Mouse (Mus musculus) hindbrain, postnatal 0 days (tissue): ENCODE data around the gene Cldnd1. TPM values are rescaled to one million over a fixed set of nuclear protein-coding genes. Genes with fewer than 3 reads are reported as not detected.

Source experiments
- ATAC-seq: fragments of 200-750 bp; cut with Nextera tagmentation; 2 replicates; pipeline ENCODE4 v1.8.0; 2017; ENCODE audit warnings: mild to moderate bottlenecking, moderate TSS enrichment, moderate library complexity
- DNase-seq: peaks from one replicate; pipeline ENCODE4 v3.0.0-alpha.2; 2015; ENCODE audit warnings: low spot score
- H3K27ac ChIP-seq: fragments of 300-500 bp; sonication (generic); 2 replicates; pipeline ENCODE4 v1.5.1; 2014; ENCODE audit warnings: mild to moderate bottlenecking
- H3K27me3 ChIP-seq: fragments of 300-500 bp; sonication (generic); 2 replicates; pipeline ENCODE4 v1.6.1; 2014; ENCODE audit warnings: low read length, mixed read lengths; ENCODE audit not compliant: insufficient read depth
- H3K36me3 ChIP-seq: fragments of 300-500 bp; sonication (generic); 2 replicates; pipeline ENCODE4 v1.6.1; 2014; ENCODE audit warnings: low read length, mixed read lengths; ENCODE audit not compliant: insufficient read depth
- H3K4me1 ChIP-seq: fragments of 300-500 bp; sonication (generic); 2 replicates; pipeline ENCODE4 v1.6.1; 2014; ENCODE audit warnings: antibody characterized with exemption, low read length, mixed read lengths; ENCODE audit not compliant: insufficient read depth
- H3K4me2 ChIP-seq: fragments of 300-500 bp; sonication (generic); 2 replicates; pipeline ENCODE4 v1.6.1; 2014; ENCODE audit warnings: low read depth, mild to moderate bottlenecking, low read length, moderate library complexity, mixed read lengths
- H3K4me3 ChIP-seq: fragments of 300-500 bp; sonication (generic); 2 replicates; pipeline ENCODE4 v1.5.1; 2014; ENCODE audit warnings: low read length
- H3K9ac ChIP-seq: fragments of 300-500 bp; sonication (generic); replicated peaks from 2 replicates; pipeline ENCODE4 v1.6.1; 2014; ENCODE audit warnings: mild to moderate bottlenecking, low read length, moderate library complexity, mixed read lengths
- H3K9me3 ChIP-seq: fragments of 300-500 bp; sonication (generic); 2 replicates; pipeline ENCODE4 v1.6.1; 2016; ENCODE audit warnings: low read length, mixed read lengths
- CTCF ChIP-seq: IDR thresholded peaks from 2 replicates; pipeline ENCODE4 v1.5.1; 2016; ENCODE audit warnings: antibody characterized with exemption, control low read depth, low read depth
- WGBS: fragments of 180-500 bp; shearing (Covaris S2); extraction: QIAGEN DNeasy Blood & Tissue Kit; methylation state at CpG from one replicate; pipeline ENCODE4 v1.1.7; 2014; 5-methylcytosine and 5-hydroxymethylcytosine counted together
- polyA plus RNA-seq: library from polyadenylated mRNA; unstranded; fragments of >200 nt; fragmentation: Nextera tagmentation; extraction: Ambion mirVana; gene quantifications from 2 replicates; pipeline ENCODE4 v1.2.1, GENCODE M21; 2015
- total RNA-seq: library from RNA; depleted of rRNA; stranded (reverse); fragments of >200 nt; gene quantifications from 2 replicates; pipeline ENCODE4 v1.2.3, GENCODE M21; 2014

Cldnd1 gene
- total and polyA plus RNA-seq, 2 experiments from 2014 or later, result 62.9 to 159 TPM

DNA sequence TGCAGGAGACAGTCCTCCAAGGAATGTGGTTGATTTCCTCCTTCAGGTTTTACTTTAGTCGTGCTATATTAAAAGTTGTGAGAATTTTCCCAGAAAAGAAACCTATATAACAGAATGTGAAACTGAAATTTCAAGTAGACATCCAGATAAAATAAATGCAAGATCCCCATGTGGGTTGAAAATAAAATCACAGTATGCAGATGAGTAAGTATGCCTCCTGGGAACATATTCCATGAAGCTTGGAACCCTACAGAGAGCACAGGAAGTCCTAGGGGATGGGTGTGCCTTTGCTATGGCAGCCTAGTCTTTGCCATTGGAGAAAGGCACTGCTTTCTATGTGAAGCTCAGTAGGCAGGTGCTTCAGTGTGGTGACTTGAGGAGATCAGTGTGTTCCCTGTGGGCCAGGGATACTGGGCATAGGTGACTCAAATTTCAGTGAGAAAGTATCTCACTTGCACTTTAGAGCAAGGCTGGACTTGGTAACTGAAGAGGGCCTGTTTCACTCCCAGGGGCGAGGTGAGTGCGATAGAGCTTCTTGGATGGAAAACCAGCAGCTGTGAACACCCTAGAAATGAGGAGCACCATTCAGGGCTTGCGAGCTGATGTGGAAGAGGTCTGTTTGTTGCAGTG, 20.3 kb upstream of the Cldnd1 start:
- 94% methylated on average over 4 of the region's 4 CpGs for WGBS
- H3K9ac ChIP-seq, result no peak overlapping the region
- H3K27me3 ChIP-seq, result no peaks in the 10 kb centered on the region
- TF ChIP-seq CTCF, result no peak
- H3K4me3 ChIP-seq, result no peak overlapping the region
- no peak for DNase-seq
- no peaks in the 10 kb centered on the region for H3K4me1 ChIP-seq
- no peak for ATAC-seq
- no peaks in the 10 kb centered on the region for H3K36me3 ChIP-seq
- no peaks in the 10 kb centered on the region for H3K9me3 ChIP-seq
- no peak overlapping the region for H3K4me2 ChIP-seq
- H3K27ac ChIP-seq, result no peak overlapping the region

DNA sequence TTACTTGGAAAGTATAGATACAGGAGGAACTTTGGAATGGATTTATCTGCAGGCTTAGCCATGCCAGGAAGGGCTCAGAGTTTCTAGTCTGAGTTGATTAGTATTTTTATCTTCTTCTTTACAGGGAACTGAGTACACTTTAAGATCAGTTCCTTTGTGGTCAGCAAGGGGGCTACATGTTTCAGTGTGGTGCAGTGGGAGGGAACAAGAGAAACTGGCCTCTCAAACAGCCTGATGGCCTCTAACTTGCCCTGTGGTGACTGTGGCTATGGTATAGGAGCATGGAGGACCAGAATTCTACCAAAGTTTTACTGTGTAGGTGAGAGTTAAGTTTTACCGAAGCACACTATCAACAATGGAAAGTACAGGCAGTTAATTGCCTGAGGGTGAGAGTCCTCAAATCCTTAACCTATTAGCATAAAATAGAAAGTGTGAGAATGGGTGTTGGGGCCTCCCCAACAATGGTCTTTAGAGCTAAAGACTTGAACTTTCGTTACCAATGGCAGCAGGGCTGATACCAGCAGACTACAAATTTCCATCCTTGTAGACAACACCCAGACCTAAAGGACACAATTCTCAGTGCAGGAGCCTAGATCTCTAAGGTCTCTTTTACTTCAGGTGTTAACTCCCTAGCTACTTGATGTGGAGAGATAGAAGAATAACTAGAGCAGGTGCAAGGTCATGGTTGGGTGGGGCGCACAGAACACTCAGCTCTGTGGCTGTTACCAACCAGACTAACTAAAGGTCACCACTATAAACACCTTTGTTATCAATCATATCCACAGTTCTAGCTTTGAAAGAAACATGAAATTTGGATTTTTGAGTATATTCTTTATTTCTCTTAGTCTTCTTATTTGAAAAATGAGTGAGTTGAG, 18.9 kb upstream of the Cldnd1 start:
- no peak for DNase-seq
- no peak for TF ChIP-seq CTCF

DNA sequence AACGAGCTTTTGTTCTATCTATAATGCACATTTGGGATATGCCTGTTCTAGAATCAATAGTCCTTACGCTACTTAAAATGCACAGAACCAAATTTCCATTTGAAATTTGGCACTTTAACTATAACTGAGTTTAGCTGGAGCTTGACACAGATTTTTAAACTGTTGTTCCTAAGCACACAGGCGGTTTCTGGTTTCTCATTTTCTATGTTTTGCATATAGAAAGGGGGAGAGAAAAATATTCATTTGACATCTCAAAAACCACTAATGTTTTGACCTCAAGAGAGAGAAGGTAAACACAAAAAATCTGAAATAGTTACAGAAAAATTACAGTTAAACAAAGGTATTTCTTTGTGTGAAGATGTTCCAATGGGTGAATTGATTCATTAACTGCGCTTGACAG, 18.2 kb upstream of the Cldnd1 start:
- Histone ChIP-seq H3K9ac (no peak overlapping the region), H3K4me3 (no peak overlapping the region), H3K4me2 (no peak overlapping the region), H3K27ac (no peak overlapping the region), H3K27me3 (no peaks in the 10 kb centered on the region), H3K4me1 (no peaks in the 10 kb centered on the region), H3K9me3 (no peaks in the 10 kb centered on the region), H3K36me3 (no peaks in the 10 kb centered on the region)
- WGBS, result 77% methylated on average over 4 of the region's 4 CpGs
- DNase-seq (no peak), ATAC-seq (no peak)
- no peak for TF ChIP-seq CTCF

More for the DNA sequence above, 18.9 kb upstream of the Cldnd1 start:
- Histone ChIP-seq H3K4me2 (no peak overlapping the region), H3K36me3 (no peaks in the 10 kb centered on the region), H3K27ac (no peak overlapping the region), H3K27me3 (no peaks in the 10 kb centered on the region), H3K9ac (no peak overlapping the region), H3K4me3 (no peak overlapping the region), H3K9me3 (no peaks in the 10 kb centered on the region), H3K4me1 (no peaks in the 10 kb centered on the region)
- 84% methylated on average over 3 of the region's 3 CpGs for WGBS
- no peak for ATAC-seq

DNA sequence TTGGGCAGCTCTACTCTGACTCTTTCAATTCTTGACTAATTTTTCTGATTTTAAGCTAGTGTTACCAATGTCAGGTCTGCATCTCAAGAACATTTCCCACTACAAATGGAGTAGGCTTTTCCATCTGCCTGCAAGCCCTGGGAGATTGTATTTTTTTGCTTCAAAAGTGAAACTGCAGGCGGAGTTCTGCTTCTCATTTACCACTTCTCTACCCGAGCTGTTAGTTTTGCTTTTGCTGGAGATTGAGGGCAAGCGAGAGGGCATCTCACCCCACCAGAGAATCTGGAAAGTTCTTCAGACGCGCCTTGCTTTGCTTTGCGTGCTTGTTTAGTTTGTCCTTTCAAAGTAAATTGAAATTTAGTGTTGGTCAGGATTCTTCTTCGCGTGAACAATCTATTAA, 15.5 kb upstream of the Cldnd1 start:
- no peaks in the 10 kb centered on the region for H3K4me1 ChIP-seq
- 85% methylated on average over 8 of the region's 8 CpGs for WGBS
- no peak overlapping the region for H3K27ac ChIP-seq
- TF ChIP-seq CTCF, result no peak
- DNase-seq (no peak), ATAC-seq (no peak)
- H3K36me3 ChIP-seq, result no peaks in the 10 kb centered on the region
- 0 out of 2 replicates have a peak overlapping the region, but pooled peaks have one; percentile 5 for H3K4me2 ChIP-seq
- H3K4me3 ChIP-seq, result no peak overlapping the region
- no peaks in the 10 kb centered on the region for H3K27me3 ChIP-seq
- no peaks in the 10 kb centered on the region for H3K9me3 ChIP-seq
- H3K9ac ChIP-seq, result no peak overlapping the region

DNA sequence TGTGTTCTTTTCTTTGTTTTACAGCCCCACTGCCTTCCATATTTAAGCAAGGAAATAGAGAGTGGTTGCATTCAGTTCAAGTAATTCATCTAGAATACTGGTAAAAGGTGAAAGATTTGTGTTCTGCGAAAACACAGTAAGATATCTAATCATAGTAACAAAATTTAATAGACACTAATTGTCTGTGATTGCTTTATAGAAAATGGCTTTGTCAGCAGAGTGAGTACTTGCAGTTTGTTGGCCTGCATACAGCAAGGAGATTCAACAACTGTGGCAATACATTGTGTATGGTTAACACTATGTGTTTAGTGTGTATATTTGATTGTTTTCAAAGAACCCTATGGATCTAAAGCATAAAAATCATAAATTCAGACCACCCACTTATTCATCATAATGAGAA, 14.6 kb upstream of the Cldnd1 start:
- no peak for ATAC-seq
- no peaks in the 10 kb centered on the region for H3K4me1 ChIP-seq
- H3K27ac ChIP-seq, result no peak overlapping the region
- H3K9me3 ChIP-seq, result no peaks in the 10 kb centered on the region
- WGBS, result 90% methylated on average over 1 of the region's 1 CpGs
- no peak overlapping the region for H3K4me2 ChIP-seq
- H3K27me3 ChIP-seq, result no peaks in the 10 kb centered on the region
- TF ChIP-seq CTCF, result no peak
- DNase-seq, result no peak
- no peak overlapping the region for H3K4me3 ChIP-seq
- no peak overlapping the region for H3K9ac ChIP-seq
- no peaks in the 10 kb centered on the region for H3K36me3 ChIP-seq

DNA sequence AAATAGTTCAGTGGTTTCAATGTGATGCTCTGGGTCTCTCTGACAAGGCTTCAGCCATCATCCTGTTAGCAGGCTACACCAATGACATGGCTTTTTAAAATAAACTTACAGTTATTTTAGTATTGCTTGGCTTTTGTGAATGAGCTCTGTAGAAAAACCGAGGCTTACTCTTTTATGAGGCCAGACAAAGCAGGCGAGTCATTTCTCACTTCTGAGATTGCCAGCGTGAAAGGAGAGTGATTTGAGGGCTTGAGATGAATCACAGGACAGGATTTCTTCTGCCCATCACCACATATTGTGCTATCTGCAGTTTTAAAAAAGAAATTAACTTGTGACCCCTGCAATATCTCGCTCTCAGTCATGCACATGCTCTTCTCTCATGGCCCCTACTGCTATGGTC, 12.7 kb upstream of the Cldnd1 start:
- H3K27ac ChIP-seq, result no peak overlapping the region
- DNase-seq (no peak), ATAC-seq (no peak)
- WGBS, result 72% methylated on average over 4 of the region's 4 CpGs
- no peaks in the 10 kb centered on the region for H3K4me1 ChIP-seq
- no peak for TF ChIP-seq CTCF
- no peaks in the 10 kb centered on the region for H3K27me3 ChIP-seq
- H3K4me2 ChIP-seq, result no peak overlapping the region
- H3K36me3 ChIP-seq, result no peaks in the 10 kb centered on the region
- H3K9me3 ChIP-seq, result no peaks in the 10 kb centered on the region
- no peak overlapping the region for H3K9ac ChIP-seq
- no peak overlapping the region for H3K4me3 ChIP-seq

DNA sequence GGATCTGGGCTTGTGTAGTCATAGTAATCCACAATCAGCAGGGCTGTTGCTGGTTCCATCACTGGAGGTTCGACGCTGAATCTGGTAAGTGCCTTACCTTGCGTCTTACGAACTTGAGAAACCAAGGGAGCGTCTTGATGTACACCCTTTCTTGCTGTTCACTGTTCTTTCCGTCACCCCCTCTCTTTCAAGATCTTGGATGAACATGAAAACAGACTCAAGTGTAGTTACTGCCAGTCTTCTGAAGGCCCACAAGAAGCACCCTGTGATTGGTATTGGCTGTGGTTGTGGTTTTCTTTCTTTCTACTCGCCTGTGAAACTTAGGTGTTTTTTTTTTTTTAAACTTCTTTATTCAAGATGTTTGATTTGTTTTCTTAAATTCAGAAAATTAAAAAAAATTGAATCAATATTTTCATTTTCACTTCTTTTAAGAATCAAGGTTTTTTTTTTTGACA, 9.0 kb upstream of the Cldnd1 start, which contains the start of gene Gpr15:
Gene Gpr15, minus strand, starts transcription at position 405 of the 455 bp plus-strand sequence.
- ATAC-seq (no peak), DNase-seq (no peak)

More for the DNA sequence above, 9.0 kb upstream of the Cldnd1 start, which contains the start of gene Gpr15:
- H3K27me3 ChIP-seq, result no peaks in the 10 kb centered on the region
- no peak within 1 kb of the TSS for H3K4me3 ChIP-seq
- no peak within 1 kb of the TSS for H3K4me2 ChIP-seq
- WGBS, result 93% methylated on average over 7 of the region's 7 CpGs
- no peak for TF ChIP-seq CTCF
- H3K9me3 ChIP-seq, result no peaks in the 10 kb centered on the region
- H3K4me1 ChIP-seq, result no peaks in the 10 kb centered on the region
- H3K36me3 ChIP-seq, result no peaks in the 10 kb centered on the region
- H3K9ac ChIP-seq, result no peak within 1 kb of the TSS
- no peak within 1 kb of the TSS for H3K27ac ChIP-seq
